In the genomic region with DNA sequence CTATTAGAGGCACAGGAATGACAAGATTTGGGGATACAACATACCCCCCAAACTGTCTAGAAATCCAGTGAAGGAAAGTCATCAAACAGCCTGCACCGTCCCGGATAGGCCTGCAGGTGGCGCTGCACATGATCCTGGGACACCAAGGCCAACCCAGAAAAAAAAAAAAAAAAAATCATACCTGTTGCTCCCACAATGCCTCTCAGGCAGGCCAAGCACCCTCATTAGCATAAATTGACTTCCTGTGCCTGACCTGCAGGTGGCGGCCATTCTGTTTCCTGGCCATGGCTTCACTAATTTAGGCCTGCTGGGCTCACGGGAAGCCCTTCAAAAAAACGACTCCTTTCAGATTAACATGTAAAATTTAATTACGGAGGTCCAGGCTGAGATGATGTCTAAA, we compare ENCODE assay signal across 8 mouse cellular contexts.
A peak's percentile ranks its signal among the peaks of the same experiment; 100 is the strongest.
DNase-seq lines count a peak whose midpoint lies in the region; ATAC-seq and TF ChIP-seq lines count a peak whose summit lies in the region.

No protein-coding gene starts in this region.

- H3K4me1 ChIP-seq in forebrain, postnatal 0 days (ENCODE audit: insufficient read depth) = no peaks in the 10 kb centered on the region
- H3K4me1 ChIP-seq in forebrain, embryonic 13.5 days = peaks cover 25% of the 10 kb centered on the region
- peaks cover 4% of the 10 kb centered on the region for H3K4me1 ChIP-seq in midbrain, embryonic 10.5 days
- peaks cover 2% of the 10 kb centered on the region; the same call in 1 of the 2 replicates for H3K4me1 ChIP-seq in midbrain, embryonic 13.5 days (replicated peaks)
- H3K4me1 ChIP-seq in small intestine, adult 2 months (ENCODE audit: control insufficient read depth, insufficient read depth, insufficient read length, low read length) = no peaks in the 10 kb centered on the region

- peak; percentile 20 for DNase-seq in forebrain, postnatal 0 days
- DNase-seq in midbrain, embryonic 10.5 days (ENCODE audit: low spot score) = peak; percentile 15
- DNase-seq in cerebellum, postnatal 10 days = peak; percentile 55 to 56
- no peak for DNase-seq in spleen, postnatal 36 days (ENCODE audit: low spot score in 2 of 2)
- no peak for DNase-seq in urinary bladder, adult 2 months (ENCODE audit: low spot score)

- 51% methylated on average over 7 of the region's 7 CpGs for WGBS in forebrain, postnatal 0 days
- 56% methylated on average over 7 of the region's 7 CpGs for WGBS in forebrain, embryonic 13.5 days
- WGBS in midbrain, embryonic 10.5 days = 82% methylated on average over 7 of the region's 7 CpGs
- 58% methylated on average over 7 of the region's 7 CpGs for WGBS in midbrain, embryonic 13.5 days
- WGBS in small intestine, adult 2 months = 86% methylated on average over 7 of the region's 7 CpGs

- no peaks in the 10 kb centered on the region for H3K27me3 ChIP-seq in forebrain, postnatal 0 days (ENCODE audit: insufficient read depth, low read length)
- peaks cover 11% of the 10 kb centered on the region; the same call in 1 of the 2 replicates for H3K27me3 ChIP-seq in forebrain, embryonic 13.5 days
- peaks cover 5% of the 10 kb centered on the region; the same call in 1 of the 2 replicates for H3K27me3 ChIP-seq in midbrain, embryonic 10.5 days (ENCODE audit: low read depth, poor library complexity, severe bottlenecking)
- H3K27me3 ChIP-seq in midbrain, embryonic 13.5 days = peaks cover 25% of the 10 kb centered on the region; the same call in 1 of the 2 replicates
- no peaks in the 10 kb centered on the region for H3K27me3 ChIP-seq in small intestine, adult 2 months (ENCODE audit: control insufficient read depth, insufficient read depth, low read length)

- H3K27ac ChIP-seq in forebrain, postnatal 0 days (ENCODE audit: low read depth, low read length) = no peak overlapping the region
- H3K27ac ChIP-seq in forebrain, embryonic 13.5 days = no peak overlapping the region
- no peak overlapping the region for H3K27ac ChIP-seq in midbrain, embryonic 10.5 days (replicated peaks)
- H3K27ac ChIP-seq in midbrain, embryonic 13.5 days = no peak overlapping the region
- no peak overlapping the region for H3K27ac ChIP-seq in small intestine, adult 2 months (ENCODE audit: insufficient read depth, low read depth, low read length)

- no peaks in the 10 kb centered on the region for H3K9me3 ChIP-seq in forebrain, postnatal 0 days (ENCODE audit: low read length)
- no peaks in the 10 kb centered on the region for H3K9me3 ChIP-seq in forebrain, embryonic 13.5 days (replicated peaks)
- H3K9me3 ChIP-seq in midbrain, embryonic 10.5 days (replicated peaks) = no peaks in the 10 kb centered on the region
- H3K9me3 ChIP-seq in midbrain, embryonic 13.5 days = no peaks in the 10 kb centered on the region

- peak; percentile 67 for TF ChIP-seq CTCF in forebrain, postnatal 0 days (IDR thresholded peaks at IDR 0.05; ENCODE audit: low read depth)
- peak; percentile 60; the same call in 1 of the 2 replicates for TF ChIP-seq CTCF in small intestine, adult 2 months (IDR thresholded peaks at IDR 0.05; ENCODE audit: extremely low read depth, insufficient read length, insufficient replicate concordance, low read depth, low read length)

- no peak overlapping the region for H3K9ac ChIP-seq in forebrain, postnatal 0 days
- H3K9ac ChIP-seq in forebrain, embryonic 13.5 days = no peak overlapping the region
- no peak overlapping the region for H3K9ac ChIP-seq in midbrain, embryonic 13.5 days (replicated peaks)

- no peaks in the 10 kb centered on the region for H3K36me3 ChIP-seq in forebrain, postnatal 0 days (ENCODE audit: insufficient read depth)
- H3K36me3 ChIP-seq in forebrain, embryonic 13.5 days (ENCODE audit: poor library complexity, severe bottlenecking) = no peaks in the 10 kb centered on the region
- H3K36me3 ChIP-seq in midbrain, embryonic 10.5 days = no peaks in the 10 kb centered on the region
- no peaks in the 10 kb centered on the region for H3K36me3 ChIP-seq in midbrain, embryonic 13.5 days
- no peaks in the 10 kb centered on the region for H3K36me3 ChIP-seq in small intestine, adult 2 months (ENCODE audit: control insufficient read depth, insufficient read depth, low read length)

- no peak for ATAC-seq in forebrain, postnatal 0 days
- no peak for ATAC-seq in forebrain, embryonic 13.5 days
- no peak for ATAC-seq in midbrain, embryonic 13.5 days

- TF ChIP-seq POLR2A in small intestine, adult 2 months (IDR thresholded peaks at IDR 0.05; ENCODE audit: low read depth, low read length) = no peak

- H3K4me2 ChIP-seq in forebrain, postnatal 0 days (ENCODE audit: low read depth) = no peak overlapping the region
- no peak overlapping the region for H3K4me2 ChIP-seq in forebrain, embryonic 13.5 days
- H3K4me2 ChIP-seq in midbrain, embryonic 13.5 days (replicated peaks) = no peak overlapping the region

- no peak overlapping the region for H3K4me3 ChIP-seq in forebrain, postnatal 0 days (ENCODE audit: low read depth, low read length)
- H3K4me3 ChIP-seq in forebrain, embryonic 13.5 days = no peak overlapping the region
- no peak overlapping the region for H3K4me3 ChIP-seq in midbrain, embryonic 10.5 days
- no peak overlapping the region for H3K4me3 ChIP-seq in midbrain, embryonic 13.5 days (replicated peaks)
- H3K4me3 ChIP-seq in small intestine, adult 2 months (ENCODE audit: low read depth, low read length) = no peak overlapping the region

Comparison
In these comparisons a context has a peak if more than half of its experiments do, and no peak if none do; other contexts are left out.
1. DNase-seq: peak in forebrain, postnatal 0 days (single experiment), midbrain, embryonic 10.5 days (single experiment) and cerebellum, postnatal 10 days (2 of 2); none in spleen, postnatal 36 days (0 of 2) and urinary bladder, adult 2 months (single experiment).